Mouse (Mus musculus) MEL (cell line): ENCODE results near the gene Nmb. TPM values are rescaled to one million over a fixed set of nuclear protein-coding genes. Genes with fewer than 3 reads are reported as not detected.

ENCODE experiments used
- DNase-seq: peaks from one replicate; pipeline ENCODE4 v3.0.0; 2011; ENCODE audit warnings: low read depth, low spot score
- H3K27ac ChIP-seq: 2 replicates; pipeline ENCODE4 v1.5.1; 2012; ENCODE audit warnings: low read depth, mild to moderate bottlenecking, control low read depth, low read length, moderate library complexity; ENCODE audit not compliant: control insufficient read depth
- H3K27me3 ChIP-seq, 2 experiments: fragments of 150-350 bp in 1 of 2; sonication (generic) in 1 of 2; 2 replicates each; pipeline ENCODE4 v1.6.1; 2012; ENCODE audit warnings: low read length in 2 of 2, mild to moderate bottlenecking in 2 of 2, improper control_type of control experiment in 1 of 2, moderate library complexity in 1 of 2; ENCODE audit not compliant: insufficient read depth in 2 of 2, control insufficient read depth in 1 of 2
- H3K36me3 ChIP-seq, 2 experiments: 2 replicates each; pipeline ENCODE4 v1.6.1; 2012 to 2014; ENCODE audit warnings: low read length in 2 of 2, improper control_type of control experiment in 1 of 2, inconsistent platforms in 1 of 2, mild to moderate bottlenecking in 1 of 2; ENCODE audit not compliant: insufficient read depth in 2 of 2, control insufficient read depth in 1 of 2
- H3K4me1 ChIP-seq, 2 experiments: fragments of 150-350 bp in 1 of 2; sonication (generic) in 1 of 2; 2 replicates each; pipeline ENCODE4 v1.6.1; 2012; ENCODE audit warnings: low read length in 2 of 2, improper control_type of control experiment in 1 of 2, mild to moderate bottlenecking in 1 of 2; ENCODE audit not compliant: insufficient read depth in 2 of 2, control insufficient read depth in 1 of 2
- H3K4me3 ChIP-seq, 2 experiments: fragments of 150-350 bp in 1 of 2; sonication (generic) in 1 of 2; 2 replicates each; pipeline ENCODE4 v1.5.1; 2012; ENCODE audit warnings: low read depth in 2 of 2, low read length in 2 of 2, mild to moderate bottlenecking in 2 of 2, moderate library complexity in 2 of 2, control low read depth in 1 of 2, improper control_type of control experiment in 1 of 2; ENCODE audit not compliant: control insufficient read depth in 1 of 2, insufficient read depth in 1 of 2
- H3K79me2 ChIP-seq: 2 replicates; pipeline ENCODE4 v1.6.1; 2012; ENCODE audit warnings: mild to moderate bottlenecking, low read length, moderate library complexity; ENCODE audit not compliant: control insufficient read depth, poor library complexity, insufficient read depth
- H3K9ac ChIP-seq: 2 replicates; pipeline ENCODE4 v1.6.1; 2012; ENCODE audit warnings: low read depth, mild to moderate bottlenecking, control low read depth, low read length, moderate library complexity; ENCODE audit not compliant: control insufficient read depth, poor library complexity, severe bottlenecking
- H3K9me3 ChIP-seq: fragments of 150-350 bp; sonication (generic); replicated peaks from 2 replicates; pipeline ENCODE4 v1.6.1; 2012; ENCODE audit warnings: mild to moderate bottlenecking, low read length, improper control_type of control experiment, moderate library complexity; ENCODE audit not compliant: insufficient read depth
- BHLHE40 ChIP-seq: IDR thresholded peaks from 2 replicates; pipeline ENCODE4 v1.6.1; 2012; ENCODE audit warnings: low read depth, mild to moderate bottlenecking, inconsistent platforms, low read length, improper control_type of control experiment, borderline replicate concordance
- CTCF ChIP-seq, 3 experiments: IDR thresholded peaks in 2 of 3; conservative IDR thresholded peaks in 1 of 3; 2 replicates each; pipeline ENCODE4 v1.5.1; 2011 to 2012; ENCODE audit warnings: low read length in 3 of 3, low read depth in 2 of 3, mild to moderate bottlenecking in 2 of 3, improper control_type of control experiment in 1 of 3, inconsistent platforms in 1 of 3, mixed read lengths in 1 of 3, moderate library complexity in 1 of 3; ENCODE audit not compliant: control insufficient read depth in 1 of 3, insufficient read depth in 1 of 3, poor library complexity in 1 of 3, severe bottlenecking in 1 of 3
- E2F4 ChIP-seq: IDR thresholded peaks from 2 replicates; pipeline ENCODE4 v1.6.1; 2011; ENCODE audit warnings: low read depth, low read length, improper control_type of control experiment, borderline replicate concordance
- ELF1 ChIP-seq: IDR thresholded peaks from 2 replicates; pipeline ENCODE4 v1.6.1; 2014; ENCODE audit warnings: low read depth, mild to moderate bottlenecking, inconsistent platforms, low read length, improper control_type of control experiment, moderate library complexity
- EP300 ChIP-seq, 2 experiments: IDR thresholded peaks; 2 replicates each; pipeline ENCODE4 v1.6.1; 2011; ENCODE audit warnings: improper control_type of control experiment in 2 of 2, low read length in 2 of 2, low read depth in 1 of 2, mild to moderate bottlenecking in 1 of 2
- GATA1 ChIP-seq: IDR thresholded peaks from 2 replicates; pipeline ENCODE4 v1.6.1; 2011; ENCODE audit warnings: low read depth, low read length, improper control_type of control experiment
- JUND ChIP-seq: IDR thresholded peaks from 2 replicates; pipeline ENCODE4 v1.6.1; 2011; ENCODE audit warnings: low read depth, mild to moderate bottlenecking, improper control_type of control experiment, low read length
- MAX ChIP-seq: IDR thresholded peaks from 2 replicates; pipeline ENCODE4 v1.6.1; 2011; ENCODE audit warnings: low read length, improper control_type of control experiment
- MYB ChIP-seq: IDR thresholded peaks from 2 replicates; pipeline ENCODE4 v1.6.1; 2011; ENCODE audit warnings: mild to moderate bottlenecking, low read depth, low read length, improper control_type of control experiment
- NELFE ChIP-seq: IDR thresholded peaks from 2 replicates; pipeline ENCODE4 v1.6.1; 2011; ENCODE audit warnings: low read depth, low read length, improper control_type of control experiment
- RAD21 ChIP-seq: IDR thresholded peaks from 2 replicates; pipeline ENCODE4 v1.6.1; 2011; ENCODE audit warnings: mild to moderate bottlenecking, low read depth, low read length, improper control_type of control experiment
- SMC3 ChIP-seq: IDR thresholded peaks from 2 replicates; pipeline ENCODE4 v1.6.1; 2011; ENCODE audit warnings: low read depth, low read length, improper control_type of control experiment
- USF2 ChIP-seq, 2 experiments: IDR thresholded peaks; 2 replicates each; pipeline ENCODE4 v1.6.1; 2011 to 2012; ENCODE audit warnings: improper control_type of control experiment in 2 of 2, low read length in 2 of 2, borderline replicate concordance in 1 of 2, inconsistent platforms in 1 of 2, low read depth in 1 of 2, mild to moderate bottlenecking in 1 of 2; ENCODE audit not compliant: insufficient read depth in 1 of 2
- ZC3H11A ChIP-seq: IDR thresholded peaks from 2 replicates; pipeline ENCODE4 v1.6.1; 2012; ENCODE audit warnings: low read depth, mild to moderate bottlenecking, inconsistent platforms, low read length, improper control_type of control experiment
- polyA plus RNA-seq, 2 experiments: library from polyadenylated mRNA; stranded (reverse) in 1 of 2; unstranded in 1 of 2; fragments of >175 nt in 1 of 2; fragments of >200 nt in 1 of 2; gene quantifications; 2 replicates each; pipeline versions ENCODE4 v1.2.1 to v1.2.4; 2012; ENCODE audit warnings: low replicate concordance in 2 of 2, low read depth in 1 of 2; ENCODE audit not compliant: insufficient read length in 2 of 2, insufficient read depth in 1 of 2, missing spikeins in 1 of 2
- total RNA-seq: library from RNA; depleted of rRNA; stranded (reverse); fragments of 300-350 nt; gene quantifications from 2 replicates; pipeline ENCODE4 v1.2.3, GENCODE M21; 2012; rRNA removed

Gene Nmb
- total and polyA plus RNA-seq, 3 experiments = 4.4 to 4.6 TPM; not detected in 1

DNA sequence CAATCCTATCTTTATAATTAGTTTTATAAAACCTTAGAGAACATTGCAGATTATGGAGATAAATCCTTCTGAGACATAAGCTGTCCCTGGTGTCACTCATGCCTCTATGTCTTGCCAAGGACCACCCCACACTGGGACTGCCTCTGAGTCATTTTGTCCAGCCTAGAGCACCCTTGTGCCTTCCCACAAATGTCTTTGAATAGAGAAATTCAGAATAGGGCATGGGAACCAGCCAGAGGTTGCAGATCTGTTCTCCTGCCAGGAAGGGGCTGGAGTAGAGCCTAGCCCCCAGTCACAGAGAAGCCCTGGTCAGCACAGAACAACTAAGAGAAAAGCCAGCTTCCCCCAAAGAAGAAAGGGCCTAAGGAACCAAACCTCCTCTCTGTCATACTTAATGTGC, 49.6 kb downstream of the Nmb start:
- no peak for DNase-seq
- no peak overlapping the region for H3K27ac ChIP-seq

DNA sequence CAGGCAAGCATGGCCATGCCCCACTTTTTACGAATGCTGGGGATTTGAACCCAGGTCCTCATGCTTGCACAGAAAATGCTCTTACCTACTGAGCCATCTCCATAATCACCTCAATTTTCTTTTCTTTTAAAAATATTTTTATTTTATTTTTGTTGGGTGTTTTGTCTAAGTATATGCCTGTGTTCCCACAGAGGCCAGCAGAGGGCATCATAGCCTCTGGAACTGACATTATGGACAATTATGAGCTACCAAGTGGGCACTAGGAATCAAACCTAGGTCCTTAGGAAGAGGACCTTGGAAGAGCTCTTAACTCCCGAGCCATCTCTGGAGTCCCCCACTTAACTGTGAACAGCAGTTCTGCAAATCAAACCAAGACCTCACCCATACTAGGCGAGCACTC, 51.7 kb downstream of the Nmb start:
- H3K27ac ChIP-seq = no peak overlapping the region
- DNase-seq = no peak
- H3K36me3 ChIP-seq = peaks cover 0 to 5% of the 10 kb centered on the region in 2 experiments; a peak in 2 of 4 replicates
- H3K4me1 ChIP-seq = peaks cover 0 to 11% of the 10 kb centered on the region in 2 experiments; a peak in 3 of 4 replicates
- H3K9ac ChIP-seq = no peak overlapping the region
- H3K27me3 ChIP-seq = no peaks in the 10 kb centered on the region
- TF ChIP-seq GATA1 (no peak), RAD21 (peak; percentile 61), SMC3 (peak; percentile 58), E2F4 (no peak), ELF1 (no peak), ZC3H11A (peak; percentile 41; the same call in 1 of the 2 replicates), JUND (no peak), CTCF (IDR thresholded peaks at IDR 0.05 in 2 of 3, conservative IDR thresholded peaks at IDR 0.05 in 1 of 3; ENCODE audit: control insufficient read depth in 1 of 3, insufficient read depth in 1 of 3, low read depth in 2 of 3, low read length in 3 of 3, poor library complexity in 1 of 3, severe bottlenecking in 1 of 3) (peak; percentile 40 to 60 (median 55))
- H3K9me3 ChIP-seq = no peaks in the 10 kb centered on the region
- no peaks in the 10 kb centered on the region for H3K79me2 ChIP-seq
- H3K4me3 ChIP-seq = no peak overlapping the region

More for the DNA sequence above, 49.6 kb downstream of the Nmb start:
- H3K36me3 ChIP-seq = no peaks in the 10 kb centered on the region
- peaks cover 0 to 9% of the 10 kb centered on the region in 2 experiments; a peak in 2 of 4 replicates for H3K4me1 ChIP-seq
- H3K9me3 ChIP-seq = no peaks in the 10 kb centered on the region
- no peak overlapping the region for H3K4me3 ChIP-seq
- TF ChIP-seq USF2 (IDR thresholded peaks at IDR 0.05; ENCODE audit: borderline replicate concordance in 1 of 2, insufficient read depth in 1 of 2, low read depth in 1 of 2, low read length in 2 of 2) = no peak
- TF ChIP-seq EP300 (IDR thresholded peaks at IDR 0.05; ENCODE audit: low read depth in 1 of 2, low read length in 2 of 2) = no peak
- TF ChIP-seq MAX = no peak
- TF ChIP-seq NELFE = no peak
- TF ChIP-seq BHLHE40 = no peak
- TF ChIP-seq MYB = no peak
- H3K79me2 ChIP-seq = no peaks in the 10 kb centered on the region
- H3K9ac ChIP-seq = no peak overlapping the region
- no peaks in the 10 kb centered on the region for H3K27me3 ChIP-seq

Other genes starting within 250 kb of the Nmb start
- gene Crtc3, start 216.2 kb downstream of the Nmb start, total RNA-seq = 4.2 and 5.0 TPM in 2 replicates
- 10 to 100 TPM in 1 of 2 experiments, not detected in 1; 15.8 TPM for gene Crtc3, start 216.2 kb downstream of the Nmb start, polyA plus RNA-seq
- gene Iqgap1, start 79.1 kb downstream of the Nmb start, total RNA-seq = 20.6 and 29.4 TPM in 2 replicates
- gene Iqgap1, start 79.1 kb downstream of the Nmb start, polyA plus RNA-seq = 10 to 100 TPM; 58.8 to 87.9 TPM
- gene Zscan2, start 44.2 kb downstream of the Nmb start, total RNA-seq = 1.1 and 1.2 TPM in 2 replicates
- 1 to 10 TPM in 1 of 2 experiments, not detected in 1; 2.4 TPM for gene Zscan2, start 44.2 kb downstream of the Nmb start, polyA plus RNA-seq
- gene Wdr73, start 3.8 kb downstream of the Nmb start, total RNA-seq = 58.0 and 67.0 TPM in 2 replicates
- 10 to 100 TPM in 1 of 2 experiments, not detected in 1; 57.8 TPM for gene Wdr73, start 3.8 kb downstream of the Nmb start, polyA plus RNA-seq
- gene Sec11a, start 42.7 kb upstream of the Nmb start, total RNA-seq = 132 and 144 TPM in 2 replicates
- 100 to 1,000 TPM in 1 of 2 experiments, not detected in 1; 114 TPM for gene Sec11a, start 42.7 kb upstream of the Nmb start, polyA plus RNA-seq
- 12.9 and 14.7 TPM in 2 replicates for gene Zfp592, start 88.6 kb upstream of the Nmb start, total RNA-seq
- gene Zfp592, start 88.6 kb upstream of the Nmb start, polyA plus RNA-seq = 10 to 100 TPM in 1 of 2 experiments, not detected in 1; 33.0 TPM
- gene Alpk3, start 152.5 kb upstream of the Nmb start, total RNA-seq = under 0.01 TPM in 1 of 2 replicates, not detected in the other
- under 1 TPM in 1 of 2 experiments, not detected in 1; 0.03 TPM for gene Alpk3, start 152.5 kb upstream of the Nmb start, polyA plus RNA-seq
- gene Slc28a1, start 209.7 kb upstream of the Nmb start, total RNA-seq = not detected in 2 replicates
- gene Slc28a1, start 209.7 kb upstream of the Nmb start, polyA plus RNA-seq = not detected